Mouse (Mus musculus) CD4-positive naive resting alpha-beta T cell, adult 76 days (primary cell): Measurements from ENCODE around the gene Tead2. TPM values are rescaled to one million over a fixed set of nuclear protein-coding genes. Genes with fewer than 3 reads are reported as not detected.

Source experiments
- total RNA-seq: library from RNA; stranded (reverse); gene quantifications from one replicate; pipeline ENCODE4 v1.2.4, GENCODE M21; 2023

Tead2 gene
- not detected for total RNA-seq

GRCm38 (mm10) chr7:45215673-45216441, at the start of gene Tead2:
Gene Tead2 (plus strand): TSS chr7:45215753.

DNA sequence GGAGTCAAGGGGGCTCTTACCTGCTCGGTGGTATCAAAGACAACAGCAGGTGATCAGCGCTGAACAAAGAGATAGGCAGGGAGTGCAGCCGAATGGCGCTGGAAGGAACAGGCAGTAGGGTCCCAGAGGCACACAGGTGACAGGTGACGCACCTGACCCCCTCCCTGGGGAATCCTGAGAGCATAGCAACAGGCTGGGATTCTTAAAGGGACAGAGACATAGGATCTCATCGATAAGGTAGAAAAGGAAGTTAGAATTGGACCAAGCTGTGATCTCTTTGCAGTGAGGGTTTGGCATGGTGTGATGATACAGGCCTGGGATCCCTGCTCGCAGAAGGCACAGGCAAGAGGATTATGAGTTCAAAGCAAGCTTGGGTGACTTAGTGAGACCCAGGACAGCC, 36.1 kb upstream of the Tead2 start, which contains the start of gene Gfy:
Gfy (minus strand) TSS at position 101 of the 400 bp plus-strand sequence.

DNA sequence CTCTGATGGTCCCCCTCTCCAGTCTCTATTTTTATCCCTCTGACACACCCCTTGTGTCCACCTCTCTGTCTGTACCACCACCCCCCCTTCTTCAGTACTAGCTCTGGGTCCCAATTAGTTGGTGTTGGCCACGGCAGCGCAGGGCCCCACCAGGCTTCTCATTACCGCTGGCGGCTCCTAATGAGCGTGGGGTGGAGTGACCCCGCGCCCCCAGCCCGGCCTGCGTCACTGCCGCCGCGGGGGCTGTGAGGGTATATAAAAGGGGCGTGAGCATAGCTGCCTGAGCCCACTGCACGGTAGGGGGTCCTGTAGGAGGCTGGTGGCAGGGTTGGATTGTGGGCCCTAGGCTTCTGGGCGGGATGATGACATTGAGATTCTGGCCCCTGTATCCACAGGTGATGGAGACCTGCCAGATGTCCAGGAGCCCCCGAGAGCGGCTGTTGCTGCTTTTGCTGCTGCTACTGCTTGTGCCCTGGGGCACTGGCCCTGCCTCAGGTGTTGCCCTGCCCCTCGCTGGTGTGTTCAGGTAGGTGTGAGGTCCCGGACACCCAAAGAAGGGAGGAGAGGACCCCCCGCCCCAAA, 34.6 kb upstream of the Tead2 start, which contains the start of gene Pth2:
Pth2 (plus strand) TSS at position 100 of the 582 bp plus-strand sequence.

DNA sequence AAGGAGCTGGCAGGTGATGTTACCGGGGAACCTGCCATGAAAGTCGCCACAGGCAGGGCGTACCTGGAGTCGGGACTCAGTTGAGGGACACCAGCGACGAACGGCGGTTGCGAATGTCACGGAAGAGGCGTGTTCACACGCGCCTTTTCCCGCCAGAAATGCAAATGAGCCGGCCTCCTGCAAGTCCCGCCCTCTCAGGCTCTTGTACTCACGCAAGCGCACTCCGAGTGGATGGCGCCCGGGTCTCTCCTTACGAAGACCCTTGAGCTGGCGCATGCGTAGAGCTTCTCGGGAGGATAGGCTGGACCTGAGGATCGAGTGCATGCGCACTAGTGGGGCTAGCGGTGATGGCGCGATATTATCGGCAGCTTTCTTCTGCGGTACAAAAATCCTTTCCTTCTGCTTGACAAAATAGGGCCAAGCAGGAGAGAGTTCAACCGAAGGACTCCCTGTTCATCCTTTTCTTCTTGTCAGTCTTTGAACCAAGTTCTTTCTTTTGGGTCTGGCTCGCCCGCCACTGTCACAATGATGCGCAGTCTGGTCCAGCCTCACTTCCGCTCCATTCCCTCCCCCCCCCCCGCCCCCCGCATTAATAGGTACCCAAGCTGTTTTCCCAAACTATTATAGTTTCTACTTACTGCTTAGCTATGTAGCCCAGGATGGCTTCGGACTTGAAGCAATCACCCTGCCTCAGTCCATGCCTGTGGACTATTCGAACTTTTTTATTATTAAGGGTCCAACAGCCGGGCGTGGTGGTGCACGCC, 11.0 kb upstream of the Tead2 start, which contains the start of gene Ccdc155:
Ccdc155 (minus strand) TSS at position 513 of the 764 bp plus-strand sequence.

DNA sequence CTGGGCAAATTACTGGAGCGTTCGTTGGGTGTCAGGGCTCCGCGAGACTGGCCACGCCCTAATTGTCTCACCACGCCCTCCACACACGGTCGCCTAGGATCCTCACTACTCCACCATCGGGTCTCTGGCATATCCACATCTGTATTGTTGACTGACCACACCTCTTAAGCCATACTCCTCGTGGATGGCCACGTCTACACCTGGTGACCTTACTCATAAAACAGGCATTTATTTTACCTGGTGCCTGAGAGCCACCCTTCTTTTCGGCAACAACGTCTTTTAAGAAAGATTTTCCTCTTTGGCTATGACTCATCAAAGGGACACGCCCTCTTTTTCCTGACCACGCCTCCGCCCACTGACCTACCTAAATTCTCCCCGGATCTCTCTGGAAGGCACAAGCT, 3.7 kb upstream of the Tead2 start, which contains the start of gene Dkkl1:
Dkkl1 (minus strand) TSS at position 297 of the 401 bp plus-strand sequence.

GRCm38 (mm10) chr7:45238723-45239496, 23.4 kb downstream of the Tead2 start, which contains the start of gene Cd37:
Gene Cd37 (minus strand): TSS chr7:45239115.

GRCm38 (mm10) chr7:45240633-45241388, 25.3 kb downstream of the Tead2 start, which contains the start of gene Slc6a16:
Gene Slc6a16 (plus strand): TSS chr7:45241085.

DNA sequence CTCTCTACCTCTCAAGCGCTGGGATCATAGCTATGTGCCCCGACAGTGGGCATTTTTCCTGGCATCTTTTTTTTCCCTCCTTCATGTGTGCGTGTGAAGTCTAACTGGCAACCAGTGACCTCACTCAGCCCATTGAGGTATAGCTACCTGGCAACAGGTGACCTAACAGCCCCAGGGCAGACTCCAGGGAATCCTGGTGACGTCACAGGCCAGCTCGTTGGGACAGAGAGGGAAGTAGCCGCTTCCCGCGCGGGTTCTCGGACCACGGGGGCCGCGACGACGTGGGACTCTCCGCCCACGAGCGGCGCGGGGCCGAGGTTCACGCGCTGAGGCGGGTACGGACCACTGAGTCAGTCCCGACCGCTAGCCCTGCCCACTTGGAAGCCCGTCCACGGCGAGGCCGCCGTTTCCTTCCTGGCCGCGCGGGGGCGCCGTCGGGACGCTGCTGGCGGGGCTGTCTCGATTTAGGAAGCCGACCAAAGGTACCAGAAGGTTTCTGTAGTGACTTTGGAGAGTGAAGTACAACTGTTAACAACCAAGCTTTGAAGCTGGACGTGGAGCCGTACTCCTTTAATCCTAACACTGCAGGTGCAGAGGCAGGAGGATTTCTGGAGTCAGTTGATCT, 61.7 kb downstream of the Tead2 start, which contains the start of gene Slc6a21:
Slc6a21 (plus strand) TSS at position 378 of the 625 bp plus-strand sequence.

Other genes with a start within 250 kb of the Tead2 start
- 0.76 TPM for gene Cpt1c, start 240.9 kb upstream of the Tead2 start, total RNA-seq
- 116 TPM for gene Prmt1, start 229.2 kb upstream of the Tead2 start, total RNA-seq
- 134 TPM for gene Irf3, start 218.1 kb upstream of the Tead2 start, total RNA-seq
- 12.2 TPM for gene Bcl2l12, start 217.0 kb upstream of the Tead2 start, total RNA-seq
- gene Scaf1, start 199.4 kb upstream of the Tead2 start, total RNA-seq, result 92.7 TPM
- 5.5 TPM for gene Rras, start 197.8 kb upstream of the Tead2 start, total RNA-seq
- gene Prr12, start 162.9 kb upstream of the Tead2 start, total RNA-seq, result 68.4 TPM
- 75.9 TPM for gene Nosip, start 153.3 kb upstream of the Tead2 start, total RNA-seq
- 1.5 TPM for gene Prrg2, start 153.1 kb upstream of the Tead2 start, total RNA-seq
- gene Rcn3, start 123.5 kb upstream of the Tead2 start, total RNA-seq, result 6.3 TPM
- 16.1 TPM for gene Fcgrt, start 111.9 kb upstream of the Tead2 start, total RNA-seq
- gene Rps11, start 91.3 kb upstream of the Tead2 start, total RNA-seq, result 3,007 TPM
- gene Rpl13a, start 87.0 kb upstream of the Tead2 start, total RNA-seq, result 5,416 TPM
- not detected for gene Gm45713, start 79.5 kb upstream of the Tead2 start, total RNA-seq
- gene Flt3l, start 79.3 kb upstream of the Tead2 start, total RNA-seq, result 212 TPM
- gene Pih1d1, start 61.5 kb upstream of the Tead2 start, total RNA-seq, result 31.0 TPM
- gene Aldh16a1, start 61.2 kb upstream of the Tead2 start, total RNA-seq, result 51.1 TPM
- gene Slc17a7, start 51.8 kb upstream of the Tead2 start, total RNA-seq, result not detected
- gene Gfy, start 36.2 kb upstream of the Tead2 start, total RNA-seq, result not detected
- not detected for gene Pth2, start 34.8 kb upstream of the Tead2 start, total RNA-seq
- gene Ccdc155, start 10.9 kb upstream of the Tead2 start, total RNA-seq, result not detected
- gene Dkkl1, start 3.6 kb upstream of the Tead2 start, total RNA-seq, result not detected
- gene Cd37, start 23.4 kb downstream of the Tead2 start, total RNA-seq, result 344 TPM
- gene Slc6a16, start 25.3 kb downstream of the Tead2 start, total RNA-seq, result not detected
- not detected for gene Slc6a21, start 61.8 kb downstream of the Tead2 start, total RNA-seq
- gene Trpm4, start 118.0 kb downstream of the Tead2 start, total RNA-seq, result 8.1 TPM
- not detected for gene Hrc, start 119.5 kb downstream of the Tead2 start, total RNA-seq
- 0.26 TPM for gene Ppfia3, start 151.3 kb downstream of the Tead2 start, total RNA-seq
- gene Lin7b, start 154.8 kb downstream of the Tead2 start, total RNA-seq, result not detected
- gene Snrnp70, start 180.0 kb downstream of the Tead2 start, total RNA-seq, result 741 TPM
- not detected for gene Kcna7, start 189.9 kb downstream of the Tead2 start, total RNA-seq
- gene Ntf5, start 197.9 kb downstream of the Tead2 start, total RNA-seq, result not detected
- not detected for gene Lhb, start 205.1 kb downstream of the Tead2 start, total RNA-seq
- gene Gys1, start 219.1 kb downstream of the Tead2 start, total RNA-seq, result 6.8 TPM
- gene Ruvbl2, start 222.3 kb downstream of the Tead2 start, total RNA-seq, result 48.1 TPM
- 649 TPM for gene Ftl1, start 244.1 kb downstream of the Tead2 start, total RNA-seq